7 mouse cellular contexts compared by ENCODE assay signal in genomic region chr7:141467230-141468030, GRCm38 (mm10). TPM values are rescaled to one million over a fixed set of nuclear protein-coding genes. Genes with fewer than 3 reads are reported as not detected.
DNase-seq lines count a peak whose midpoint lies in the region; ATAC-seq and TF ChIP-seq lines count a peak whose summit lies in the region.

Gene Cd151, plus strand, starts transcription at chr7:141467392.

- under 1% methylated on average over 51 of the region's 52 CpGs for WGBS in hindbrain, postnatal 0 days
- under 1% methylated on average over 52 of the region's 52 CpGs for WGBS in small intestine, adult 2 months

- peaks cover 20% of the 10 kb centered on the region; the same call in 1 of the 2 replicates for H3K4me1 ChIP-seq in hindbrain, postnatal 0 days (ENCODE audit: insufficient read depth, low read length)
- H3K4me1 ChIP-seq in small intestine, adult 2 months (ENCODE audit: control insufficient read depth, insufficient read depth, insufficient read length, low read length): peaks cover 34% of the 10 kb centered on the region

- intact Hi-C loops in left cerebral cortex, postnatal 14 days (cut with DNase I): no loop called here

- H3K9me3 ChIP-seq in hindbrain, postnatal 0 days (ENCODE audit: low read length): no peaks in the 10 kb centered on the region

- H3K27ac ChIP-seq in hindbrain, postnatal 0 days: peak within 1 kb of the TSS; percentile 86
- H3K27ac ChIP-seq in small intestine, adult 2 months (ENCODE audit: insufficient read depth, low read depth, low read length): peak within 1 kb of the TSS; percentile 87

- no peak for TF ChIP-seq CTCF in hindbrain, postnatal 0 days (IDR thresholded peaks at IDR 0.05; ENCODE audit: low read depth)
- no peak for TF ChIP-seq CTCF in small intestine, adult 2 months (IDR thresholded peaks at IDR 0.05; ENCODE audit: extremely low read depth, insufficient read length, insufficient replicate concordance, low read depth, low read length)

- peak; percentile 41 for ATAC-seq in hindbrain, postnatal 0 days
- peak; percentile 56 for ATAC-seq in megakaryocyte progenitor cell, adult 5-6 weeks (replicated peaks; ENCODE audit: poor library complexity)

- H3K36me3 ChIP-seq in hindbrain, postnatal 0 days (ENCODE audit: insufficient read depth, low read length): peaks cover 8% of the 10 kb centered on the region
- H3K36me3 ChIP-seq in small intestine, adult 2 months (ENCODE audit: control insufficient read depth, insufficient read depth, low read length): peaks cover 24% of the 10 kb centered on the region

- peak; percentile 78 for TF ChIP-seq POLR2A in small intestine, adult 2 months (IDR thresholded peaks at IDR 0.05; ENCODE audit: low read depth, low read length)

- peaks cover 20% of the 10 kb centered on the region for H3K27me3 ChIP-seq in hindbrain, postnatal 0 days (ENCODE audit: insufficient read depth, low read length)
- H3K27me3 ChIP-seq in small intestine, adult 2 months (ENCODE audit: control insufficient read depth, insufficient read depth, low read length): no peaks in the 10 kb centered on the region

- H3K4me3 ChIP-seq in hindbrain, postnatal 0 days (ENCODE audit: low read length): peak within 1 kb of the TSS; percentile 55
- peak within 1 kb of the TSS; percentile 76 for H3K4me3 ChIP-seq in small intestine, adult 2 months (ENCODE audit: low read depth, low read length)

- peak; percentile 92 for DNase-seq in ZHBTc4 (ENCODE audit: low read depth, low spot score)
- DNase-seq in cerebellum, postnatal 25 days: peak; percentile 70 to 83
- peak; percentile 88 for DNase-seq in gastrocnemius, postnatal 10 days
- DNase-seq in hindbrain, postnatal 0 days (ENCODE audit: low spot score): peak; percentile 74
- peak; percentile 59 to 60 for DNase-seq in left cerebral cortex, postnatal 14 days (ENCODE audit: low spot score in 2 of 2)

- H3K4me2 ChIP-seq in hindbrain, postnatal 0 days (ENCODE audit: low read depth, low read length): peak within 1 kb of the TSS; percentile 74

- peak within 1 kb of the TSS; percentile 69 for H3K9ac ChIP-seq in hindbrain, postnatal 0 days (replicated peaks; ENCODE audit: low read length)

RNA-seq across cellular contexts. Expression of gene Cd151, which starts in this region (rescaled TPM):
- total RNA-seq in gastrocnemius, postnatal 10 days (2021): 10 to 100 TPM; 77.7 to 88.5 TPM
- 62.6 and 79.4 TPM in 2 replicates for total RNA-seq in hindbrain, postnatal 0 days (2014; rRNA removed)
- 16.1 and 18.5 TPM in 2 replicates for polyA plus RNA-seq in hindbrain, postnatal 0 days (2015; fragmentation: Nextera tagmentation; extraction: Ambion mirVana)
- total RNA-seq in left cerebral cortex, postnatal 14 days (2021): 10 to 100 TPM; 27.5 to 33.8 TPM
- total RNA-seq in megakaryocyte progenitor cell, adult 5-6 weeks (2015): 11.0 and 14.7 TPM in 2 replicates
- total RNA-seq in megakaryocyte progenitor cell, adult 5-6 weeks (2017): 14.5 and 22.1 TPM in 2 replicates
- polyA plus RNA-seq in small intestine, adult 2 months (2012; rRNA removed): 209 and 414 TPM in 2 replicates

Comparison
In these comparisons a context has a peak if more than half of its experiments do, and no peak if none do; other contexts are left out.
1. Peak in every context shown above with its lines: DNase-seq, ATAC-seq, H3K4me3 ChIP-seq and H3K27ac ChIP-seq.
2. RNA of gene Cd151 (polyA plus RNA-seq): 209 to 414 TPM in small intestine, adult 2 months; 16.1 to 18.5 TPM in hindbrain, postnatal 0 days; every median in the first group is over 10 times any median in the second.